Mouse (Mus musculus) forebrain, embryonic 10.5 days (tissue): ENCODE measurements around the gene Fhit. TPM values are rescaled to one million over a fixed set of nuclear protein-coding genes. Genes with fewer than 3 reads are reported as not detected.

Experiments
- DNase-seq: peaks from one replicate; pipeline ENCODE4 v3.0.0-alpha.2; 2017; ENCODE audit warnings: low spot score; ENCODE audit errors: extremely low spot score
- H3K27ac ChIP-seq: fragments of 300-500 bp; sonication (generic); 2 replicates; pipeline ENCODE4 v1.5.1; 2016; ENCODE audit warnings: mild to moderate bottlenecking
- H3K27me3 ChIP-seq: fragments of 300-500 bp; sonication (generic); 2 replicates; pipeline ENCODE4 v1.6.1; 2016; ENCODE audit warnings: mild to moderate bottlenecking; ENCODE audit not compliant: poor library complexity, severe bottlenecking
- H3K36me3 ChIP-seq: fragments of 300-500 bp; sonication (generic); replicated peaks from 2 replicates; pipeline ENCODE4 v1.6.1; 2016; ENCODE audit warnings: mild to moderate bottlenecking, moderate library complexity
- H3K4me1 ChIP-seq: fragments of 300-500 bp; sonication (generic); 2 replicates; pipeline ENCODE4 v1.6.1; 2016
- H3K4me3 ChIP-seq: fragments of 300-500 bp; sonication (generic); 2 replicates; pipeline ENCODE4 v1.5.1; 2016; ENCODE audit warnings: mild to moderate bottlenecking, moderate library complexity
- H3K9me3 ChIP-seq: fragments of 300-500 bp; sonication (generic); 2 replicates; pipeline ENCODE4 v1.6.1; 2016; ENCODE audit warnings: mild to moderate bottlenecking, moderate library complexity
- WGBS: fragments of 180-500 bp; shearing (Covaris S2); methylation state at CpG from one replicate; pipeline ENCODE4 v1.1.7; 2016; 5-methylcytosine and 5-hydroxymethylcytosine counted together
- polyA plus RNA-seq: library from polyadenylated mRNA; unstranded; fragments of >200 nt; fragmentation: Nextera tagmentation; extraction: Ambion mirVana; gene quantifications from 2 replicates; pipeline ENCODE4 v1.2.1, GENCODE M21; 2016

Fhit gene
- polyA plus RNA-seq, 1 experiment from 2014 or later: 1.4 TPM

GRCm38 (mm10) chr14:9811177-9811846 is 1350.5 kb downstream of the Fhit start:
- Histone ChIP-seq H3K27me3 (no peaks in the 10 kb centered on the region), H3K36me3 (no peaks in the 10 kb centered on the region), H3K4me1 (no peaks in the 10 kb centered on the region), H3K4me3 (no peak overlapping the region), H3K27ac (no peak overlapping the region), H3K9me3 (no peaks in the 10 kb centered on the region)
- 84% methylated on average over 7 of the region's 7 CpGs for WGBS
- DNase-seq: no peak

GRCm38 (mm10) chr14:9793403-9793802 is 1368.4 kb downstream of the Fhit start:
- no peak for DNase-seq
- Histone ChIP-seq H3K36me3 (no peaks in the 10 kb centered on the region), H3K9me3 (no peaks in the 10 kb centered on the region), H3K4me1 (no peaks in the 10 kb centered on the region), H3K4me3 (no peak overlapping the region), H3K27ac (no peak overlapping the region), H3K27me3 (no peaks in the 10 kb centered on the region; the same call in 1 of the 2 replicates)

- Histone ChIP-seq H3K4me3 (no peak overlapping the region), H3K9me3 (no peaks in the 10 kb centered on the region), H3K27ac (no peak overlapping the region), H3K27me3 (no peaks in the 10 kb centered on the region; the same call in 1 of the 2 replicates), H3K36me3 (no peaks in the 10 kb centered on the region), H3K4me1 (peaks cover 4% of the 10 kb centered on the region; the same call in 1 of the 2 replicates)
- DNase-seq: no peak
- WGBS: 57% methylated on average over 3 of the region's 3 CpGs
Observed at GRCm38 (mm10) chr14:9788402-9788950, 1373.4 kb downstream of the Fhit start.

GRCm38 (mm10) chr14:9787389-9787788 is 1374.4 kb downstream of the Fhit start:
- DNase-seq: no peak
- H3K27me3 ChIP-seq: no peaks in the 10 kb centered on the region; the same call in 1 of the 2 replicates
- no peaks in the 10 kb centered on the region for H3K9me3 ChIP-seq
- H3K4me3 ChIP-seq: no peak overlapping the region
- peaks cover 4% of the 10 kb centered on the region; the same call in 1 of the 2 replicates for H3K4me1 ChIP-seq
- WGBS: 97% methylated on average over 1 of the region's 1 CpGs
- no peaks in the 10 kb centered on the region for H3K36me3 ChIP-seq
- no peak overlapping the region for H3K27ac ChIP-seq

- Histone ChIP-seq H3K27ac (no peak overlapping the region), H3K27me3 (no peaks in the 10 kb centered on the region; the same call in 1 of the 2 replicates), H3K4me1 (peaks cover 4% of the 10 kb centered on the region; the same call in 1 of the 2 replicates), H3K9me3 (no peaks in the 10 kb centered on the region), H3K36me3 (no peaks in the 10 kb centered on the region), H3K4me3 (no peak overlapping the region)
- 64% methylated on average over 1 of the region's 1 CpGs for WGBS
- no peak for DNase-seq
Observed at GRCm38 (mm10) chr14:9785861-9786260, 1376.0 kb downstream of the Fhit start.

- H3K27ac ChIP-seq: no peak overlapping the region
- no peaks in the 10 kb centered on the region for H3K4me1 ChIP-seq
- no peak overlapping the region for H3K4me3 ChIP-seq
- no peaks in the 10 kb centered on the region for H3K27me3 ChIP-seq
- no peak for DNase-seq
- 92% methylated on average over 4 of the region's 4 CpGs for WGBS
- H3K36me3 ChIP-seq: no peaks in the 10 kb centered on the region
- H3K9me3 ChIP-seq: no peaks in the 10 kb centered on the region
Observed at GRCm38 (mm10) chr14:9751341-9751740, 1410.5 kb downstream of the Fhit start.

- no peaks in the 10 kb centered on the region for H3K36me3 ChIP-seq
- 98% methylated on average over 1 of the region's 1 CpGs for WGBS
- H3K4me1 ChIP-seq: no peaks in the 10 kb centered on the region
- no peaks in the 10 kb centered on the region for H3K27me3 ChIP-seq
- no peak overlapping the region for H3K4me3 ChIP-seq
- H3K9me3 ChIP-seq: no peaks in the 10 kb centered on the region
- H3K27ac ChIP-seq: no peak overlapping the region
- no peak for DNase-seq
Observed at GRCm38 (mm10) chr14:9748709-9749108, 1413.1 kb downstream of the Fhit start.

- DNase-seq: no peak
- WGBS: 65% methylated on average over 2 of the region's 2 CpGs
Observed at GRCm38 (mm10) chr14:9721917-9722472, 1439.8 kb downstream of the Fhit start.

GRCm38 (mm10) chr14:9698621-9699020 is 1463.2 kb downstream of the Fhit start:
- WGBS: 81% methylated on average over 1 of the region's 1 CpGs
- H3K27me3 ChIP-seq: peaks cover 81% of the 10 kb centered on the region
- no peak for DNase-seq
- no peak overlapping the region for H3K27ac ChIP-seq
- H3K9me3 ChIP-seq: no peaks in the 10 kb centered on the region
- H3K36me3 ChIP-seq: no peaks in the 10 kb centered on the region
- peaks cover 26% of the 10 kb centered on the region for H3K4me1 ChIP-seq
- H3K4me3 ChIP-seq: no peak overlapping the region

More at GRCm38 (mm10) chr14:9721917-9722472, 1439.8 kb downstream of the Fhit start:
- H3K27me3 ChIP-seq: no peaks in the 10 kb centered on the region
- H3K36me3 ChIP-seq: no peaks in the 10 kb centered on the region
- H3K9me3 ChIP-seq: no peaks in the 10 kb centered on the region; the same call in 1 of the 2 replicates
- no peak overlapping the region for H3K4me3 ChIP-seq
- no peak overlapping the region for H3K27ac ChIP-seq
- no peaks in the 10 kb centered on the region for H3K4me1 ChIP-seq

GRCm38 (mm10) chr14:9697101-9697500 is 1464.7 kb downstream of the Fhit start:
- Histone ChIP-seq H3K36me3 (no peaks in the 10 kb centered on the region), H3K4me3 (no peak overlapping the region), H3K27me3 (peaks cover 89% of the 10 kb centered on the region), H3K9me3 (no peaks in the 10 kb centered on the region), H3K27ac (no peak overlapping the region), H3K4me1 (peaks cover 26% of the 10 kb centered on the region)
- no peak for DNase-seq
- 89% methylated on average over 3 of the region's 3 CpGs for WGBS

GRCm38 (mm10) chr14:9696004-9696403 is 1465.8 kb downstream of the Fhit start:
- Histone ChIP-seq H3K36me3 (no peaks in the 10 kb centered on the region), H3K9me3 (no peaks in the 10 kb centered on the region), H3K27ac (no peak overlapping the region), H3K27me3 (peaks cover 85% of the 10 kb centered on the region), H3K4me3 (no peak overlapping the region), H3K4me1 (peaks cover 26% of the 10 kb centered on the region)
- DNase-seq: no peak
- WGBS: 41% methylated on average over 4 of the region's 4 CpGs

GRCm38 (mm10) chr14:9695217-9695690 is 1466.6 kb downstream of the Fhit start:
- DNase-seq: peak; percentile 25
- Histone ChIP-seq H3K4me3 (no peak overlapping the region), H3K27ac (no peak overlapping the region), H3K27me3 (peaks cover 78% of the 10 kb centered on the region), H3K9me3 (no peaks in the 10 kb centered on the region), H3K36me3 (no peaks in the 10 kb centered on the region), H3K4me1 (peaks cover 26% of the 10 kb centered on the region)
- 14% methylated on average over 4 of the region's 4 CpGs for WGBS

GRCm38 (mm10) chr14:9688664-9689257 is 1473.1 kb downstream of the Fhit start:
- no peaks in the 10 kb centered on the region for H3K36me3 ChIP-seq
- H3K27me3 ChIP-seq: peaks cover 40% of the 10 kb centered on the region
- H3K27ac ChIP-seq: no peak overlapping the region
- H3K4me1 ChIP-seq: no peaks in the 10 kb centered on the region
- no peak overlapping the region for H3K4me3 ChIP-seq
- WGBS: 92% methylated on average over 2 of the region's 2 CpGs
- DNase-seq: no peak
- H3K9me3 ChIP-seq: no peaks in the 10 kb centered on the region
